Mouse (Mus musculus) liver, postnatal 0 days (tissue): ENCODE measurements around the gene Spata3. TPM values are rescaled to one million over a fixed set of nuclear protein-coding genes. Genes with fewer than 3 reads are reported as not detected.

ENCODE experiments used
- ATAC-seq: fragments of 200-750 bp; cut with Nextera tagmentation; 2 replicates; pipeline ENCODE4 v1.8.0; 2017; ENCODE audit warnings: mild to moderate bottlenecking, moderate library complexity
- DNase-seq: peaks from one replicate; pipeline ENCODE4 v3.0.0-alpha.2; 2016
- H3K27ac ChIP-seq: fragments of 300-500 bp; sonication (generic); 2 replicates; pipeline ENCODE4 v1.5.1; 2014; ENCODE audit warnings: antibody characterized with exemption, moderate library complexity, mild to moderate bottlenecking, low read depth
- H3K27me3 ChIP-seq: fragments of 300-500 bp; sonication (generic); 2 replicates; pipeline ENCODE4 v1.6.1; 2014; ENCODE audit warnings: low read length, control low read depth, mixed read lengths; ENCODE audit not compliant: insufficient read depth
- H3K36me3 ChIP-seq: fragments of 300-500 bp; sonication (generic); replicated peaks from 2 replicates; pipeline ENCODE4 v1.6.1; 2014; ENCODE audit warnings: mild to moderate bottlenecking, control low read depth, low read length, moderate library complexity, mixed read lengths; ENCODE audit not compliant: insufficient read depth
- H3K4me1 ChIP-seq: fragments of 300-500 bp; sonication (generic); 2 replicates; pipeline ENCODE4 v1.6.1; 2014; ENCODE audit warnings: antibody characterized with exemption, mild to moderate bottlenecking, control low read depth; ENCODE audit not compliant: insufficient read depth
- H3K4me2 ChIP-seq: fragments of 300-500 bp; sonication (generic); 2 replicates; pipeline ENCODE4 v1.6.1; 2014; ENCODE audit warnings: low read depth, mild to moderate bottlenecking, low read length, moderate library complexity, mixed read lengths
- H3K4me3 ChIP-seq: fragments of 300-500 bp; sonication (generic); 2 replicates; pipeline ENCODE4 v1.5.1; 2014; ENCODE audit warnings: low read depth, low read length
- H3K9ac ChIP-seq: fragments of 300-500 bp; sonication (generic); replicated peaks from 2 replicates; pipeline ENCODE4 v1.6.1; 2014; ENCODE audit warnings: mild to moderate bottlenecking, moderate library complexity
- H3K9me3 ChIP-seq: fragments of 300-500 bp; sonication (generic); 2 replicates; pipeline ENCODE4 v1.6.1; 2016; ENCODE audit warnings: mild to moderate bottlenecking, control low read depth, low read length, mixed read lengths
- CTCF ChIP-seq: sonication (generic); IDR thresholded peaks from 2 replicates; pipeline ENCODE4 v1.5.1; 2016; ENCODE audit warnings: antibody characterized with exemption, low read depth
- EP300 ChIP-seq: IDR thresholded peaks from 2 replicates; pipeline ENCODE4 v1.6.1; 2016; ENCODE audit warnings: antibody characterized with exemption, low read depth, mild to moderate bottlenecking
- WGBS: fragments of 180-500 bp; shearing (Covaris S2); extraction: QIAGEN DNeasy Blood & Tissue Kit; methylation state at CpG from one replicate; pipeline ENCODE4 v1.1.7; 2014; ENCODE audit not compliant: insufficient replicate concordance; 5-methylcytosine and 5-hydroxymethylcytosine counted together
- polyA plus RNA-seq: library from polyadenylated mRNA; unstranded; fragments of >200 nt; fragmentation: Nextera tagmentation; extraction: Ambion mirVana; gene quantifications from 2 replicates; pipeline ENCODE4 v1.2.1, GENCODE M21; 2015

Spata3 gene
- polyA plus RNA-seq, 1 experiment from 2014 or later = 0.09 TPM

DNA sequence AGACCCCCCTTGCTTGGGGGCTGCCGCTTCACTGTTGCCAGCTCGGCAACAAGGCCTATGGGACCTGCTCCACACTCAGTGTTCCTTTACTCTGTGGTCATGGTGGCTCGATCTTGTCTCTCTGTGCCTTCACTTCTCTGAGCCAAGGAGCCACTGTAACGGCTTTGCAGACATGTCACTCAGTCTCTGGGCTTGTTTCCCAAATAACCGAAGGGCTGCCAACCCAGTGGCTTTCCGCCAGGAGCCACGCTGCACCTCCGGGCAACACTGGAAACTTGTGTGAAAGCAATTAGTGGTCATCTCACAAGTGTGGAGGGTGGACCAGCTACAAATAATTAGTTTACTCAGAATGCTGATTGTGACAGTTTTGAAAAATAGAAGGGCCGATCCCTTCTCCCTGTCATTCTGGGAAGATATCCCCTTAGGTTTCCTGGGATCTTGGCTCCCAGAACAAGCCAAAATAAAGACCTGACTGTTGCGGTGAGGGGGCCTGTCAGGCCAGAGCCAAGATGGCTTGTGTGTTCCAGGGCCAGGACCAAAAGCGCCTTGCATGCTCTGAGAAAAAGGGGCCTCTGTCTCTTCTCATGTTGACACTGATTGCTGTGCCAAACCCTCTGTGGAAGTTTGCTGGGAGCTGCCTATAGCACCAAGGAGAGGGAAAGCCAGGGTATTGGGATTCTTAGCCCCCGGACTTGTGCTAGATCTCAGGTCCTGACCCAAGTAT, 36.7 kb downstream of the Spata3 start:
- Histone ChIP-seq H3K36me3 (no peaks in the 10 kb centered on the region; the same call in 1 of the 2 replicates), H3K27ac (peak overlapping the region; percentile 59), H3K4me2 (no peak overlapping the region), H3K4me1 (peaks cover 20% of the 10 kb centered on the region), H3K27me3 (0 out of 2 replicates have a peak, but pooled peaks cover 4% of the 10 kb centered on the region), H3K9ac (no peak overlapping the region), H3K4me3 (no peak overlapping the region), H3K9me3 (no peaks in the 10 kb centered on the region)
- ATAC-seq (no peak), DNase-seq (no peak)
- TF ChIP-seq EP300 (no peak), CTCF (no peak)
- 73% methylated on average over 12 of the region's 12 CpGs for WGBS

DNA sequence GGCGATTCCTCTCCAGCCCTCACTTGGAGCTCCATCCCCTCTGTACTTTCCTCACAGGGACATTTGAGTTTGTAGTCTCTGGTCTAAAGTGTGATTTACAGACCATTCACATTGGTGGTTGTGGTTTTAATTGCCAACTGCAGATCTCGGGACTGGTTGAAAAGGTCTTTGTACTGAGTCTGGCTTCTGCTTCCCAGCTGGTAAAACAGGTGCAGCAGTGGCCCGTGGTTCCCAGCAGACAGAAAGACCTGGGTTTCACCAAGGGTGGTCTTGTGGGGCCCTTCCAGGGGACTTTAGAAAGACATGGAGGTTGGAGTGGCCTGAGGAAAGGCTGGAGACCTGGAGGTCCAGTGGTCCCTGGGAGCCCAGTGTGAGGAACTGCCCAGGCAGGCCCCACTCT, 38.3 kb downstream of the Spata3 start:
- Histone ChIP-seq H3K4me3 (no peak overlapping the region), H3K4me1 (peaks cover 23% of the 10 kb centered on the region), H3K9me3 (no peaks in the 10 kb centered on the region), H3K27ac (peak overlapping the region; percentile 92), H3K36me3 (no peaks in the 10 kb centered on the region; the same call in 1 of the 2 replicates), H3K4me2 (no peak overlapping the region), H3K27me3 (no peaks in the 10 kb centered on the region), H3K9ac (no peak overlapping the region)
- 40% methylated on average over 3 of the region's 3 CpGs for WGBS
- DNase-seq = no peak
- TF ChIP-seq CTCF (no peak), EP300 (no peak)
- no peak for ATAC-seq

DNA sequence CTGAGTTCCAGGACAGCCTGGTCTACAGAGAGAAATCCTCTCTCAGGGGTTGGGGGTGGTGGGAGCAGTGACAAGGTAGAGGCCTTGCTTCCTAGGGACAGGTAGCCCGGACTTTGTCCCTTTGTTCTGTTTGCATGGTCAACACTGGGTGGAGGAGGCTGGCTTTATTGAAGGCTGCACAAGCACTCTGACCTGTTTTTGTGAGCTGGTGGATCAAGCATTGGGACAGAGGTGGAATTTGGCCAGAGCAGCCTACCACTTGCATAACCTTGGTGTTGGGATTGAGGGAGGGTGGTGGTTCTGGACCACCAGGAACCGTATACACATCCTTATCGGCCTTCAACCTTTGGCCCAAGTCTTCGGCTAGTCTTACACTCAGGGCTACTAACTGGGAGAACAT, 39.7 kb downstream of the Spata3 start:
- peak overlapping the region; percentile 96 for H3K27ac ChIP-seq
- no peak overlapping the region for H3K4me2 ChIP-seq
- H3K27me3 ChIP-seq = no peaks in the 10 kb centered on the region
- H3K9ac ChIP-seq = no peak overlapping the region
- peak; percentile 71 for DNase-seq
- H3K9me3 ChIP-seq = no peaks in the 10 kb centered on the region
- TF ChIP-seq EP300 = no peak
- no peak for TF ChIP-seq CTCF
- no peaks in the 10 kb centered on the region; the same call in 1 of the 2 replicates for H3K36me3 ChIP-seq
- peaks cover 23% of the 10 kb centered on the region for H3K4me1 ChIP-seq
- no peak overlapping the region for H3K4me3 ChIP-seq
- 48% methylated on average over 4 of the region's 4 CpGs for WGBS
- peak; percentile 92 for ATAC-seq

DNA sequence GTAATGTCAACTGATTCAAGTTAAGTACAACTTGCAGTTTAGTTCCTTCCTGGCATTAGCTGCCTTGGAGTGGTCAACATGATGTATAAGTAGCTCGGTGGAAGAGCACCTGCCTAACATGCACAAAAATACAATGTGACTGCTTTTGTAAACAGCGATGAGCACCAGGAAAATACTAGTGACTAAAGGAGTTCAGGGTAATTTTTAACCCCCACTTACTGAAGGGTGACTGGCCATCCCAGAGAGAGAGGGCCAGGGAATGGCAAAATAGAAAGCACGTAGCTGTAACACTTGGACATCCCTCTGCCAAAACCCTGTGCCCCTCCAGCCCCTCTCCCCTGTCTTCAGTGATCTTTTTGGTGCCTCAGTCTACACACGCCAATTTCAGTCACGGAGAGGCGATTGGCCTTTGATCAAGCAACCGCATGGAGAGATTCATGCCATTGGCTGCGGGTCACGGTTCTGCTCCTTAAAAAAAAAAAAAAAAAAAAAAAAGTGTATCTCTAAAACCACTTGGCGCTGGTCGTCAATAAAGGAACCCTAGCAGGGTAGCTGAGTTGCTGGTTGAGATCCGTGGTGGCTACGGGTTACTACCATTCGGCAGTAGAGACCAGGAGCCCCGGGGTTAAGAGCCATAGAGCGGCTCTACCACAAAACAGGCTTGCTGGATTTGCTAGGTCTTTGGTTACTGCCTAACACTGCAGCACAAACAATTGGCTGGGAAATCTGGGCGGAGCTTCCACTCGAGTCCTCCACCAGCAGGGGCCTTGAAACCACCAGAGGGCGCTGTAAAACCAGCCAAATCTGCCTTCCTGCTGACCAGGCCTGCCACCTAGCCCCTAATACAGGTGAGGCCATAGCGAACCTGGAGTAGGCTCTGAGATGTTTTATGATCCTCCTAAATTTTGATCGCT, 42.5 kb downstream of the Spata3 start:
- Histone ChIP-seq H3K27me3 (no peaks in the 10 kb centered on the region), H3K36me3 (no peaks in the 10 kb centered on the region; the same call in none of the 2 replicates), H3K4me3 (peak overlapping the region; percentile 29), H3K4me2 (peak overlapping the region; percentile 69), H3K9me3 (no peaks in the 10 kb centered on the region), H3K4me1 (peaks cover 22% of the 10 kb centered on the region), H3K9ac (peak overlapping the region; percentile 39), H3K27ac (peak overlapping the region; percentile 82)
- peak; percentile 64 for ATAC-seq
- TF ChIP-seq EP300 (no peak), CTCF (peak; percentile 97)
- 7% methylated on average over 21 of the region's 21 CpGs for WGBS
- DNase-seq = peak; percentile 95

DNA sequence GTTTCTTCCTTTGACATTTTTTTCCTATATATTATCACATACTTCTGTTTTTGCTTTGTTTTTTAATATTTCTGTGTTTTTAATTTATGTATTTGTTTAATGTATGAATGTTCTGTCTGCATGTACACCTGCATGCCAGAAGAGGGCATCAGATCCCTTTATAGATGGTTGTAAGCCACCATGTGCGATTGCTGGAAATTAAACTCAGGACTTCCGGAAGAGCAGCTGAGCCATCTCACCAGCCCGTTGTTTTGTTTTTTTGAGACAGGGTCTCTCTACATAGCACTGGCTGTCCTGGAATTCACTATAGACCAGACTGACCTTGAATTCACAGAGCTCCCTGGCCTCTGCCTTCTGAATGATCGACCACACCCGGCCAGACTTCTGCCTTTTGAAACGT, 45.9 kb downstream of the Spata3 start:
- H3K4me1 ChIP-seq = peaks cover 22% of the 10 kb centered on the region
- WGBS = 78% methylated on average over 6 of the region's 6 CpGs
- no peak overlapping the region for H3K27ac ChIP-seq
- H3K4me3 ChIP-seq = no peak overlapping the region
- TF ChIP-seq CTCF = peak; percentile 51
- no peak for TF ChIP-seq EP300
- no peaks in the 10 kb centered on the region for H3K27me3 ChIP-seq
- DNase-seq (no peak), ATAC-seq (no peak)
- no peak overlapping the region for H3K4me2 ChIP-seq
- H3K9me3 ChIP-seq = no peaks in the 10 kb centered on the region
- no peaks in the 10 kb centered on the region; the same call in none of the 2 replicates for H3K36me3 ChIP-seq
- H3K9ac ChIP-seq = no peak overlapping the region

DNA sequence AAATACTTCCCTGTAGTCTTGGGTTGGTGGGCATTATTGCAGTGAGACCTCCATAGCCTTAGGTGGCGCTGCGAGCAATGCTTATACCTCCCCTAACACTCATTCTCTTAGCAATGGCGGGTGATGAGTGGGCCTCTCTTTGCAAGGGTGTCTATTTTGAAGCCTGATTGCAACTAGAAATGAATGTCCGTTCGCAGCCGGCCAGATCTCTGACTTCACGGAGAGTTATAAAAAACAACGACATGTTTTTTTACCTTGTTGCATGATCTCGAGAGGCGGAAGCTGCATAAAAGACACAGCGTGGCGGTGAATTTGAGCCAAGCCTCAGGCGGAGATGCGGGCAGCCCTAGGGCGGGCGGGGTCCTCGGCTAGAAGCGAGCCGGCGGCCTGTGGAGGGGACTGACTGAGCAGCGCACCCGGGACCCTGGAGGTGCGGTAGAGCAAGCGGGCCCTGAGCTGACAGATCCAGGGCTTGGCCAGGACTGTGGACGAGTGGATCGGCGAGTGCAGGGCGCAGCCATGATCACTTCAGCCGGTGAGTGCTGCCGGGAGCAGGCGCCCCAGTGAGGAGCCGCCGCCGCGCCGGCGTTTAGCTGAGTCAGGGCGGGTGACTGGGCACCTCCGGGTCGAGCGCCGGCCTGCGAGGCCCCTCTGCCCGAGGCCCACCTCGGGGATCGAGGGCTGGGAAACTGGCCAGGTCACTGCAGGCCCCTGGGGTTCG, 47.8 kb downstream of the Spata3 start, which contains the start of gene Psmd1:
TSS of gene Psmd1 (plus strand) at position 117 of the 721 bp plus-strand sequence.
- TF ChIP-seq EP300 (peak; percentile 92), CTCF (peak; percentile 96)
- peak within 1 kb of the TSS; percentile 79 for H3K4me2 ChIP-seq
- WGBS = under 1% methylated on average over 44 of the region's 47 CpGs
- H3K9ac ChIP-seq = peak within 1 kb of the TSS; percentile 93
- H3K4me1 ChIP-seq = peaks cover 17% of the 10 kb centered on the region
- H3K36me3 ChIP-seq = no peaks in the 10 kb centered on the region; the same call in none of the 2 replicates
- peak; percentile 93 for DNase-seq
- peak; percentile 92 for ATAC-seq
- H3K27ac ChIP-seq = peak within 1 kb of the TSS; percentile 84
- H3K27me3 ChIP-seq = no peaks in the 10 kb centered on the region
- H3K4me3 ChIP-seq = peak within 1 kb of the TSS; percentile 94
- H3K9me3 ChIP-seq = no peaks in the 10 kb centered on the region
